Mouse (Mus musculus) central nervous system, embryonic 14 days (tissue): ENCODE results near the gene Gpam. TPM values are rescaled to one million over a fixed set of nuclear protein-coding genes. Genes with fewer than 3 reads are reported as not detected.

Experiments used
- polyA plus RNA-seq: library from polyadenylated mRNA; depleted of rRNA; stranded (reverse); fragments of >200 nt; gene quantifications from 2 replicates; pipeline ENCODE4 v1.2.3, GENCODE M21; 2012; rRNA removed

Gene Gpam
- polyA plus RNA-seq = 22.2 and 23.3 TPM in 2 replicates

GRCm38 (mm10) chr19:55127072-55127718 lies at the start of gene Gpam:
Gene Gpam (minus strand): TSS chr19:55127238.

Other genes with a start within 250 kb of the Gpam start
- gene Tectb, start 53.5 kb upstream of the Gpam start, polyA plus RNA-seq = 0.18 and 1.9 TPM in 2 replicates
- gene Gucy2g, start 114.0 kb upstream of the Gpam start, polyA plus RNA-seq = 0.13 TPM in 1 of 2 replicates, not detected in the other
- 6.5 and 8.5 TPM in 2 replicates for gene Acsl5, start 124.7 kb upstream of the Gpam start, polyA plus RNA-seq
- gene Zdhhc6, start 188.8 kb upstream of the Gpam start, polyA plus RNA-seq = 25.4 and 27.7 TPM in 2 replicates
- 16.6 and 18.7 TPM in 2 replicates for gene Vti1a, start 189.1 kb upstream of the Gpam start, polyA plus RNA-seq